In the genomic region with DNA sequence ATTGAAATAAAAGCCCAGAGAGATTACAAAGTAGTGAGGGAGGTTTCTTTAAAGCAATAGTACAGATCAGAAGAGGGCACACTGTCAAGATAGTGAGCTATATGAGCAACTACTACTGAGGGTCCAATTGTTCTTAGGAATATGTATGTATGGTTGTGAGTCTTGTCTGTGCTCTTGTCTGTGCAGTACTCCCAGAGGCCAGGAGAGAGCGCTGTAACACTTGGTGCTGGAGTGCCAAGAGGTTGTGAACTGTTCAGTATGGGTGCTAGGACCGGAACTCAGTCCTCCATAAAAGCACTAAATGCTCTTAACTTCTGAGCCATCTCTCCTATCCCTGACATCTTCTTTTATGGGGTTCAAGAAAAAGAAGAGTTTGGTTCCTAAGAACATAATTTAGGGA, we compare ENCODE assay signal across 13 mouse cellular contexts. TPM values are rescaled to one million over a fixed set of nuclear protein-coding genes. Genes with fewer than 3 reads are reported as not detected.
A peak's percentile ranks its signal among the peaks of the same experiment; 100 is the strongest.
DNase-seq lines count a peak whose midpoint lies in the region; TF ChIP-seq lines count a peak whose summit lies in the region.
"Had no signal": no experiment of that assay in that cellular context is flagged by ENCODE, and none has a peak within 500 bp of the region (broad histone marks: within the 10 kb centered on the region; RNA-seq: fewer than 3 reads in every experiment).

No protein-coding gene starts in this region.

- no peaks in the 10 kb centered on the region for H3K36me3 ChIP-seq in kidney, adult 2 months (ENCODE audit: control insufficient read depth, insufficient read depth, low read length)
- H3K36me3 ChIP-seq in heart, embryonic 10.5 days = no peaks in the 10 kb centered on the region
- H3K36me3 ChIP-seq: embryonic facial prominence, embryonic 12.5 days; limb, embryonic 12.5 days had no signal

- no peak overlapping the region for H3K27ac ChIP-seq in kidney, adult 2 months (ENCODE audit: insufficient read depth, low read depth, low read length)
- no peak overlapping the region for H3K27ac ChIP-seq in bone marrow, adult 2 months (ENCODE audit: control insufficient read depth, insufficient read depth, low read depth, low read length, poor library complexity)
- no peak overlapping the region for H3K27ac ChIP-seq in heart, embryonic 10.5 days
- H3K27ac ChIP-seq: embryonic facial prominence, embryonic 12.5 days; limb, embryonic 12.5 days had no signal

- H3K27me3 ChIP-seq in kidney, adult 2 months (replicated peaks; ENCODE audit: control insufficient read depth, insufficient read depth, low read length) = no peaks in the 10 kb centered on the region
- peaks cover 13% of the 10 kb centered on the region for H3K27me3 ChIP-seq in heart, embryonic 10.5 days (ENCODE audit: insufficient read depth, poor library complexity, severe bottlenecking)
- H3K27me3 ChIP-seq: embryonic facial prominence, embryonic 12.5 days; limb, embryonic 12.5 days had no signal

- H3K9me3 ChIP-seq in heart, embryonic 10.5 days = no peaks in the 10 kb centered on the region
- H3K9me3 ChIP-seq: embryonic facial prominence, embryonic 12.5 days; limb, embryonic 12.5 days had no signal

- TF ChIP-seq CTCF in kidney, adult 2 months (conservative IDR thresholded peaks at IDR 0.05; ENCODE audit: insufficient read depth, insufficient read length, low read depth, low read length) = peak; percentile 42
- peak; percentile 35; the same call in 1 of the 2 replicates for TF ChIP-seq CTCF in bone marrow, adult 2 months (IDR thresholded peaks at IDR 0.05; ENCODE audit: control insufficient read depth, insufficient read depth, low read length)

- DNase-seq in kidney, adult 2 months = no peak
- DNase-seq in kidney, postnatal 14 days = no peak
- DNase-seq in thymus, postnatal 25 days = peak; percentile 3
- no peak for DNase-seq in thymus, postnatal 36 days
- no peak for DNase-seq in ovary, postnatal 14 days (ENCODE audit: low spot score)
- no peak for DNase-seq in heart, embryonic 10.5 days (ENCODE audit: low spot score)
- DNase-seq: cerebellum, postnatal 36 days; kidney, postnatal 10 days had no signal

- peaks cover 4% of the 10 kb centered on the region; the same call in 1 of the 2 replicates for H3K4me1 ChIP-seq in kidney, adult 2 months (ENCODE audit: control insufficient read depth, insufficient read depth, low read length)
- H3K4me1 ChIP-seq in bone marrow, adult 2 months (ENCODE audit: control insufficient read depth, insufficient read depth, low read length) = no peaks in the 10 kb centered on the region
- peaks cover 22% of the 10 kb centered on the region for H3K4me1 ChIP-seq in heart, embryonic 10.5 days

- TF ChIP-seq POLR2A in kidney, adult 2 months (IDR thresholded peaks at IDR 0.05; ENCODE audit: low read depth, low read length) = no peak
- no peak for TF ChIP-seq POLR2A in bone marrow, adult 2 months (IDR thresholded peaks at IDR 0.05; ENCODE audit: borderline replicate concordance, control insufficient read depth, low read depth, low read length)

- H3K4me3 ChIP-seq in kidney, adult 2 months (ENCODE audit: insufficient read depth, low read depth, low read length) = no peak overlapping the region
- no peak overlapping the region for H3K4me3 ChIP-seq in bone marrow, adult 2 months (replicated peaks; ENCODE audit: control insufficient read depth, low read depth, low read length)
- no peak overlapping the region for H3K4me3 ChIP-seq in heart, embryonic 10.5 days
- H3K4me3 ChIP-seq: embryonic facial prominence, embryonic 12.5 days; limb, embryonic 12.5 days had no signal

- WGBS in kidney, adult 2 months = 78% methylated on average over 2 of the region's 2 CpGs
- WGBS in bone marrow, adult 2 months = 80% methylated on average over 2 of the region's 2 CpGs
- WGBS in heart, embryonic 10.5 days = 68% methylated on average over 2 of the region's 2 CpGs

RNA-seq across cellular contexts. Expression of gene Pbld1, which starts 5.4 kb away (rescaled TPM):
- 163 and 168 TPM in 2 replicates for polyA plus RNA-seq in kidney, adult 2 months (2012; rRNA removed)
- polyA plus RNA-seq in bone marrow, adult 2 months (2011; ENCODE audit: insufficient read depth, insufficient read length, low replicate concordance, missing spikeins) = 3.7 and 5.0 TPM in 2 replicates
- 0.42 and 1.7 TPM in 2 replicates for polyA plus RNA-seq in heart, embryonic 10.5 days (2016; fragmentation: Nextera tagmentation; extraction: Ambion mirVana)

RNA-seq across cellular contexts. Expression of gene Pbld2, which starts 30.5 kb away (rescaled TPM):
- polyA plus RNA-seq in kidney, adult 2 months (2012; rRNA removed) = 22.4 and 25.5 TPM in 2 replicates
- polyA plus RNA-seq in bone marrow, adult 2 months (2011; ENCODE audit: insufficient read depth, insufficient read length, low replicate concordance, missing spikeins) = 0.82 TPM in 1 of 2 replicates, not detected in the other
- polyA plus RNA-seq in heart, embryonic 10.5 days (2016; fragmentation: Nextera tagmentation; extraction: Ambion mirVana) = 0.27 and 0.77 TPM in 2 replicates

RNA-seq across cellular contexts. Expression of gene Hnrnph3, which starts 30.6 kb away (rescaled TPM):
- polyA plus RNA-seq in kidney, adult 2 months (2012; rRNA removed) = 14.7 and 25.0 TPM in 2 replicates
- polyA plus RNA-seq in bone marrow, adult 2 months (2011; ENCODE audit: insufficient read depth, insufficient read length, low replicate concordance, missing spikeins) = 73.5 and 89.4 TPM in 2 replicates
- 83.7 and 115 TPM in 2 replicates for polyA plus RNA-seq in heart, embryonic 10.5 days (2016; fragmentation: Nextera tagmentation; extraction: Ambion mirVana)

RNA-seq across cellular contexts. Expression of gene Atoh7, which starts 44.9 kb away (rescaled TPM):
- polyA plus RNA-seq in kidney, adult 2 months (2012; rRNA removed) = 0.19 and 0.28 TPM in 2 replicates
- not detected in 2 replicates for polyA plus RNA-seq in bone marrow, adult 2 months (2011; ENCODE audit: insufficient read depth, insufficient read length, low replicate concordance, missing spikeins)
- not detected in 2 replicates for polyA plus RNA-seq in heart, embryonic 10.5 days (2016; fragmentation: Nextera tagmentation; extraction: Ambion mirVana)
- polyA plus RNA-seq: heart, embryonic 14.5 days; lung, embryonic 16.5 days had no signal

Comparison
In these comparisons a context has a peak if more than half of its experiments do, and no peak if none do; other contexts are left out.
1. RNA of gene Pbld1, which starts 5.4 kb away (polyA plus RNA-seq): 163 to 168 TPM in kidney, adult 2 months; 3.7 to 5.0 TPM in bone marrow, adult 2 months and 0.42 to 1.7 TPM in heart, embryonic 10.5 days; every median in the first group is over 10 times any median in the second.
2. RNA of gene Pbld2, which starts 30.5 kb away (polyA plus RNA-seq): 22.4 to 25.5 TPM in kidney, adult 2 months; 0.82 TPM in bone marrow, adult 2 months and 0.27 to 0.77 TPM in heart, embryonic 10.5 days; every median in the first group is over 10 times any median in the second.